Mouse (Mus musculus): ENCODE results near the gene Wdfy2.

- no peak for TF ChIP-seq CTCF (IDR thresholded peaks at IDR 0.05; ENCODE audit: low read depth, low read length)
- no peak for TF ChIP-seq POLR2A (IDR thresholded peaks at IDR 0.05; ENCODE audit: extremely low read depth, insufficient read depth, low read length)
Observed at GRCm38 (mm10) chr14:62838336-62838735, 858 bp downstream of the Wdfy2 start.

All from liver, adult 2 months (tissue).